Mouse (Mus musculus): ENCODE data around the gene Ei24.

The Ei24 gene

DNA sequence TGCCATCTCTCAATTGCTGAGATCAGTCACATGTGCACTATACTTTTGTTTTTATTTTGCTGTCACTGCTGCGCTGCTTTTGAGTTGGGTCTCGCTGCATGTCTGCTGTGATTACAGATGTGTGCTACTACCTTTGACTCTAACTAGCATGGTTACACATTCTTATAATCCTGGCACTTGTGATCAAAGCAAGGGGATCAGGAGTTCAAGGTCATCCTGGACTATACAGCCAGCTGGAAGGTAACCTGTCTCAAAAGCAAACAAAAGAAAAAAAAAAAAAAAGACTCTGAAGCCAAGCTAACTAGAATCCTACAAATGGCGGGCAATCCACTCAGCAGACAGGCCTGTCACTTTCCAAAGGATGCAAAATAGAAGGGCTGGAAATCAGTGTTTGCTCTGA is 5.0 kb downstream of the Ei24 start:
- DNase-seq, result no peak

GRCm38 (mm10) chr9:36783921-36784320 is 13.3 kb downstream of the Ei24 start:
- no peak for DNase-seq

- peak; percentile 3 for DNase-seq
Measured at GRCm38 (mm10) chr9:36769048-36769413, 28.2 kb downstream of the Ei24 start.

GRCm38 (mm10) chr9:36768156-36769047 is 28.8 kb downstream of the Ei24 start:
- no peak for DNase-seq

GRCm38 (mm10) chr9:36767203-36768143 is 29.7 kb downstream of the Ei24 start, which contains the start of gene Stt3a:
Gene Stt3a (minus strand): TSS chr9:36767679.
- peak; percentile 100 for DNase-seq

GRCm38 (mm10) chr9:36764378-36764777 is 32.8 kb downstream of the Ei24 start:
- no peak for DNase-seq

All from kidney, adult 11 months (tissue).